Mouse (Mus musculus): Measurements from ENCODE around the gene Trim45. TPM values are rescaled to one million over a fixed set of nuclear protein-coding genes. Genes with fewer than 3 reads are reported as not detected.

Trim45 gene
- polyA plus RNA-seq, 1 experiment from 2014 or later, result 4.3 TPM

- ATAC-seq, result no peak
- H3K9ac ChIP-seq (ENCODE audit: low read depth, low read length), result no peak overlapping the region
- H3K4me2 ChIP-seq (ENCODE audit: low read depth, low read length), result no peak overlapping the region
- H3K36me3 ChIP-seq (ENCODE audit: control insufficient read depth, insufficient read depth, low read length), result no peaks in the 10 kb centered on the region
- no peak overlapping the region for H3K4me3 ChIP-seq (ENCODE audit: low read length)
- H3K27ac ChIP-seq (ENCODE audit: low read length), result no peak overlapping the region
- no peaks in the 10 kb centered on the region for H3K27me3 ChIP-seq (replicated peaks; ENCODE audit: control insufficient read depth, insufficient read depth, low read length)
- no peaks in the 10 kb centered on the region for H3K9me3 ChIP-seq (ENCODE audit: control insufficient read depth, low read length)
- 35% methylated on average over 3 of the region's 3 CpGs for WGBS
- peaks cover 8% of the 10 kb centered on the region; the same call in 1 of the 2 replicates for H3K4me1 ChIP-seq (ENCODE audit: control insufficient read depth, insufficient read depth, low read length)
These were observed 15.1 kb upstream of the Trim45 start for GRCm38 (mm10) chr3:100906916-100907315.

- no peak for ATAC-seq
- no peaks in the 10 kb centered on the region for H3K9me3 ChIP-seq (ENCODE audit: control insufficient read depth, low read length)
- 47% methylated on average over 6 of the region's 6 CpGs for whole genome bisulfite sequencing
- no peak overlapping the region for H3K4me3 ChIP-seq (ENCODE audit: low read length)
- H3K9ac ChIP-seq (ENCODE audit: low read depth, low read length), result no peak overlapping the region
- no peak overlapping the region for H3K4me2 ChIP-seq (ENCODE audit: low read depth, low read length)
- H3K27ac ChIP-seq (ENCODE audit: low read length), result no peak overlapping the region
- H3K36me3 ChIP-seq (ENCODE audit: control insufficient read depth, insufficient read depth, low read length), result no peaks in the 10 kb centered on the region
- H3K27me3 ChIP-seq (replicated peaks; ENCODE audit: control insufficient read depth, insufficient read depth, low read length), result no peaks in the 10 kb centered on the region
- peaks cover 9% of the 10 kb centered on the region; the same call in 1 of the 2 replicates for H3K4me1 ChIP-seq (ENCODE audit: control insufficient read depth, insufficient read depth, low read length)
These were observed 13.4 kb upstream of the Trim45 start for GRCm38 (mm10) chr3:100908594-100908993.

- peaks cover 9% of the 10 kb centered on the region; the same call in 1 of the 2 replicates for H3K4me1 ChIP-seq (ENCODE audit: control insufficient read depth, insufficient read depth, low read length)
- no peak for ATAC-seq
- H3K27me3 ChIP-seq (replicated peaks; ENCODE audit: control insufficient read depth, insufficient read depth, low read length), result no peaks in the 10 kb centered on the region
- H3K4me2 ChIP-seq (ENCODE audit: low read depth, low read length), result no peak overlapping the region
- H3K9ac ChIP-seq (ENCODE audit: low read depth, low read length), result 0 out of 2 replicates have a peak overlapping the region, but pooled peaks have one; percentile 1
- H3K27ac ChIP-seq (ENCODE audit: low read length), result peak overlapping the region; percentile 11; the same call in 1 of the 2 replicates
- WGBS, result 32% methylated on average over 5 of the region's 5 CpGs
- H3K9me3 ChIP-seq (ENCODE audit: control insufficient read depth, low read length), result no peaks in the 10 kb centered on the region
- no peaks in the 10 kb centered on the region for H3K36me3 ChIP-seq (ENCODE audit: control insufficient read depth, insufficient read depth, low read length)
- H3K4me3 ChIP-seq (ENCODE audit: low read length), result no peak overlapping the region
These were observed 11.4 kb upstream of the Trim45 start for GRCm38 (mm10) chr3:100910621-100911020.

- Histone ChIP-seq H3K9ac (ENCODE audit: low read depth, low read length) (0 out of 2 replicates have a peak overlapping the region, but pooled peaks have one; percentile 1), H3K4me1 (ENCODE audit: control insufficient read depth, insufficient read depth, low read length) (peaks cover 9% of the 10 kb centered on the region; the same call in 1 of the 2 replicates), H3K27me3 (replicated peaks; ENCODE audit: control insufficient read depth, insufficient read depth, low read length) (no peaks in the 10 kb centered on the region), H3K4me2 (ENCODE audit: low read depth, low read length) (no peak overlapping the region), H3K4me3 (ENCODE audit: low read length) (no peak overlapping the region), H3K27ac (ENCODE audit: low read length) (peak overlapping the region; percentile 11; the same call in 1 of the 2 replicates), H3K36me3 (ENCODE audit: control insufficient read depth, insufficient read depth, low read length) (no peaks in the 10 kb centered on the region), H3K9me3 (ENCODE audit: control insufficient read depth, low read length) (no peaks in the 10 kb centered on the region)
- no peak for ATAC-seq
- 53% methylated on average over 9 of the region's 9 CpGs for WGBS
These were observed 11.0 kb upstream of the Trim45 start for GRCm38 (mm10) chr3:100911026-100911425.

- Histone ChIP-seq H3K9ac (ENCODE audit: low read depth, low read length) (no peak overlapping the region), H3K36me3 (ENCODE audit: control insufficient read depth, insufficient read depth, low read length) (no peaks in the 10 kb centered on the region), H3K4me1 (ENCODE audit: control insufficient read depth, insufficient read depth, low read length) (peaks cover 9% of the 10 kb centered on the region; the same call in 1 of the 2 replicates), H3K9me3 (ENCODE audit: control insufficient read depth, low read length) (no peaks in the 10 kb centered on the region), H3K27me3 (replicated peaks; ENCODE audit: control insufficient read depth, insufficient read depth, low read length) (no peaks in the 10 kb centered on the region), H3K27ac (ENCODE audit: low read length) (no peak overlapping the region), H3K4me2 (ENCODE audit: low read depth, low read length) (no peak overlapping the region), H3K4me3 (ENCODE audit: low read length) (no peak overlapping the region)
- ATAC-seq, result peak; percentile 56
- WGBS, result 51% methylated on average over 7 of the region's 7 CpGs
These were observed 10.3 kb upstream of the Trim45 start for GRCm38 (mm10) chr3:100911498-100912213.

DNA sequence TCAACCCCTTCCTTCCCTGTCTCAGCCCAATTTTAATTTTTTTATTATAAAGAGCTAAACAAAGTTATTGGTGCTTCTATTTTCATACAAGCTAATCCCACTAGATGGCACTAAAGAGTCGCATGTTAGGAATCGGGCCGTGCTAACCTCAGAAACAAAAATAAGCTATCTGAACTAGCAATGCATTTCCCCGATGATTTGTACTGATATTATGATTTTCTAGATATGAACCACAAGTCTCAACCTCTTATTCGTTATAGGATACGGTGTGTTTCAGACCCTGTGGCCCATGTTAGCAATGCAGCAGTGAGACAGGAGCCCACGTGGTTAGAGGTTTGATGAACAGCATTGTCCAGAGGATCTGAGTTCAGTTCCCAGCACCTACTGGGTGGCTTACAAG is 5.2 kb upstream of the Trim45 start:
- Histone ChIP-seq H3K9me3 (ENCODE audit: control insufficient read depth, low read length) (no peaks in the 10 kb centered on the region), H3K9ac (ENCODE audit: low read depth, low read length) (no peak overlapping the region), H3K4me2 (ENCODE audit: low read depth, low read length) (no peak overlapping the region), H3K27ac (ENCODE audit: low read length) (no peak overlapping the region), H3K4me1 (ENCODE audit: control insufficient read depth, insufficient read depth, low read length) (peaks cover 4% of the 10 kb centered on the region; the same call in 1 of the 2 replicates), H3K27me3 (replicated peaks; ENCODE audit: control insufficient read depth, insufficient read depth, low read length) (no peaks in the 10 kb centered on the region), H3K36me3 (ENCODE audit: control insufficient read depth, insufficient read depth, low read length) (no peaks in the 10 kb centered on the region), H3K4me3 (ENCODE audit: low read length) (no peak overlapping the region)
- WGBS, result 16% methylated on average over 7 of the region's 7 CpGs
- no peak for ATAC-seq

GRCm38 (mm10) chr3:100920611-100921140 is 1.3 kb upstream of the Trim45 start:
- H3K27me3 ChIP-seq (replicated peaks; ENCODE audit: control insufficient read depth, insufficient read depth, low read length), result no peaks in the 10 kb centered on the region
- H3K36me3 ChIP-seq (ENCODE audit: control insufficient read depth, insufficient read depth, low read length), result no peaks in the 10 kb centered on the region
- H3K9me3 ChIP-seq (ENCODE audit: control insufficient read depth, low read length), result no peaks in the 10 kb centered on the region
- peaks cover 18% of the 10 kb centered on the region for H3K4me1 ChIP-seq (ENCODE audit: control insufficient read depth, insufficient read depth, low read length)
- no peak for ATAC-seq
- H3K27ac ChIP-seq (ENCODE audit: low read length), result no peak overlapping the region
- H3K4me2 ChIP-seq (ENCODE audit: low read depth, low read length), result no peak overlapping the region
- 81% methylated on average over 9 of the region's 9 CpGs for WGBS
- no peak overlapping the region for H3K9ac ChIP-seq (ENCODE audit: low read depth, low read length)
- no peak overlapping the region for H3K4me3 ChIP-seq (ENCODE audit: low read length)

GRCm38 (mm10) chr3:100922506-100923375 is 739 bp downstream of the Trim45 start:
- H3K4me2 ChIP-seq (ENCODE audit: low read depth, low read length), result peak overlapping the region; percentile 76
- H3K27ac ChIP-seq (ENCODE audit: low read length), result no peak overlapping the region
- H3K4me3 ChIP-seq (ENCODE audit: low read length), result peak overlapping the region; percentile 64
- 32% methylated on average over 28 of the region's 28 CpGs for WGBS
- H3K4me1 ChIP-seq (ENCODE audit: control insufficient read depth, insufficient read depth, low read length), result peaks cover 18% of the 10 kb centered on the region
- peak overlapping the region; percentile 78 for H3K9ac ChIP-seq (ENCODE audit: low read depth, low read length)
- no peaks in the 10 kb centered on the region for H3K9me3 ChIP-seq (ENCODE audit: control insufficient read depth, low read length)
- H3K36me3 ChIP-seq (ENCODE audit: control insufficient read depth, insufficient read depth, low read length), result no peaks in the 10 kb centered on the region
- H3K27me3 ChIP-seq (replicated peaks; ENCODE audit: control insufficient read depth, insufficient read depth, low read length), result no peaks in the 10 kb centered on the region
- peak; percentile 61 for ATAC-seq

Measured in intestine, embryonic 16.5 days (tissue).